14 mouse cellular contexts compared by ENCODE assay signal in genomic region chr2:35688121-35688520, GRCm38 (mm10).
DNase-seq lines count a peak whose midpoint lies in the region; ATAC-seq and TF ChIP-seq lines count a peak whose summit lies in the region.
"Had no signal": no experiment of that assay in that cellular context is flagged by ENCODE, and none has a peak within 500 bp of the region (broad histone marks: within the 10 kb centered on the region; RNA-seq: fewer than 3 reads in every experiment).

No protein-coding gene starts in this region.

- no peak overlapping the region; the same call in 1 of the 2 replicates for H3K9ac ChIP-seq in hindbrain, embryonic 13.5 days
- no peak overlapping the region for H3K9ac ChIP-seq in limb, embryonic 15.5 days
- H3K9ac ChIP-seq: embryonic facial prominence, embryonic 12.5 days; lung, embryonic 15.5 days had no signal

- TF ChIP-seq POLR2A in brain, embryonic 14.5 days (IDR thresholded peaks at IDR 0.05; ENCODE audit: borderline replicate concordance, extremely low read depth, insufficient read depth, insufficient read length, poor library complexity, severe bottlenecking) = no peak

- no peak for DNase-seq in gastrocnemius, adult 2 months
- DNase-seq in gastrocnemius, postnatal 36 days = no peak
- DNase-seq in hindbrain, embryonic 10.5 days (ENCODE audit: low spot score) = no peak
- DNase-seq in brain, embryonic 14.5 days (ENCODE audit: low read depth) = peak; percentile 23
- no peak for DNase-seq in spleen, postnatal 36 days (ENCODE audit: low spot score in 2 of 2)
- no peak for DNase-seq in layer of hippocampus, adult 2 months (ENCODE audit: low spot score in 2 of 2)
- DNase-seq: adrenal gland, postnatal 25 days had no signal

- H3K27me3 ChIP-seq in hindbrain, embryonic 13.5 days = no peaks in the 10 kb centered on the region
- H3K27me3 ChIP-seq in hindbrain, embryonic 10.5 days (ENCODE audit: insufficient read depth, poor library complexity, severe bottlenecking) = no peaks in the 10 kb centered on the region
- H3K27me3 ChIP-seq in limb, embryonic 15.5 days = no peaks in the 10 kb centered on the region
- H3K27me3 ChIP-seq: embryonic facial prominence, embryonic 12.5 days; lung, embryonic 15.5 days had no signal

- ATAC-seq in hindbrain, embryonic 13.5 days (ENCODE audit: low FRiP score) = no peak
- ATAC-seq in limb, embryonic 15.5 days (ENCODE audit: insufficient number of reproducible peaks, low FRiP score, low TSS enrichment, low read depth) = no peak
- ATAC-seq: hindbrain, postnatal 0 days; midbrain, embryonic 16.5 days had no signal

- no peak overlapping the region for H3K4me2 ChIP-seq in hindbrain, embryonic 13.5 days
- no peak overlapping the region for H3K4me2 ChIP-seq in limb, embryonic 15.5 days
- H3K4me2 ChIP-seq: embryonic facial prominence, embryonic 12.5 days; lung, embryonic 15.5 days had no signal

- no peaks in the 10 kb centered on the region for H3K36me3 ChIP-seq in hindbrain, embryonic 13.5 days
- H3K36me3 ChIP-seq in hindbrain, embryonic 10.5 days = peaks cover 12% of the 10 kb centered on the region
- H3K36me3 ChIP-seq in limb, embryonic 15.5 days = no peaks in the 10 kb centered on the region
- H3K36me3 ChIP-seq: embryonic facial prominence, embryonic 12.5 days; lung, embryonic 15.5 days had no signal

- H3K9me3 ChIP-seq in hindbrain, embryonic 13.5 days = no peaks in the 10 kb centered on the region
- H3K9me3 ChIP-seq in hindbrain, embryonic 10.5 days = no peaks in the 10 kb centered on the region
- no peaks in the 10 kb centered on the region for H3K9me3 ChIP-seq in limb, embryonic 15.5 days
- H3K9me3 ChIP-seq: embryonic facial prominence, embryonic 12.5 days; forebrain, embryonic 10.5 days; lung, embryonic 15.5 days had no signal

- no peak for TF ChIP-seq CTCF in gastrocnemius, adult 2 months (IDR thresholded peaks at IDR 0.05)
- TF ChIP-seq CTCF in brain, embryonic 14.5 days (IDR thresholded peaks at IDR 0.05; ENCODE audit: borderline replicate concordance, extremely low read depth, insufficient read depth, insufficient read length) = no peak
- no peak for TF ChIP-seq CTCF in layer of hippocampus, adult 2 months (conservative IDR thresholded peaks at IDR 0.05)

- 81% methylated on average over 4 of the region's 4 CpGs for WGBS in hindbrain, embryonic 13.5 days
- 82% methylated on average over 4 of the region's 4 CpGs for WGBS in hindbrain, embryonic 10.5 days
- WGBS in limb, embryonic 15.5 days = 51% methylated on average over 4 of the region's 4 CpGs

- H3K4me1 ChIP-seq in hindbrain, embryonic 13.5 days (replicated peaks) = peaks cover 96% of the 10 kb centered on the region
- peaks cover 73% of the 10 kb centered on the region for H3K4me1 ChIP-seq in hindbrain, embryonic 10.5 days (replicated peaks)
- H3K4me1 ChIP-seq in limb, embryonic 15.5 days = peaks cover 97% of the 10 kb centered on the region

- H3K4me3 ChIP-seq in gastrocnemius, adult 2 months = no peak overlapping the region
- no peak overlapping the region for H3K4me3 ChIP-seq in hindbrain, embryonic 13.5 days
- no peak overlapping the region for H3K4me3 ChIP-seq in hindbrain, embryonic 10.5 days
- H3K4me3 ChIP-seq in limb, embryonic 15.5 days = no peak overlapping the region
- H3K4me3 ChIP-seq in layer of hippocampus, adult 2 months = no peak overlapping the region
- H3K4me3 ChIP-seq: embryonic facial prominence, embryonic 12.5 days; forebrain, embryonic 10.5 days; lung, embryonic 15.5 days had no signal

- H3K27ac ChIP-seq in gastrocnemius, adult 2 months = peak overlapping the region; percentile 16; the same call in 1 of the 2 replicates
- peak overlapping the region; percentile 30; the same call in 1 of the 2 replicates for H3K27ac ChIP-seq in hindbrain, embryonic 13.5 days
- no peak overlapping the region for H3K27ac ChIP-seq in hindbrain, embryonic 10.5 days
- H3K27ac ChIP-seq in limb, embryonic 15.5 days = peak overlapping the region; percentile 63
- H3K27ac ChIP-seq in layer of hippocampus, adult 2 months = no peak overlapping the region
- H3K27ac ChIP-seq: embryonic facial prominence, embryonic 12.5 days; forebrain, embryonic 10.5 days; hindbrain, postnatal 0 days; lung, embryonic 15.5 days had no signal

- intact Hi-C loops in gastrocnemius, adult 2 months (cut with DNase I) = no loop called here
- intact Hi-C loops in gastrocnemius, postnatal 36 days (cut with DNase I) = no loop called here

Comparison
In these comparisons a context has a peak if more than half of its experiments do, and no peak if none do; other contexts are left out.
1. H3K27ac ChIP-seq: peak in gastrocnemius, adult 2 months (single experiment), hindbrain, embryonic 13.5 days (single experiment) and limb, embryonic 15.5 days (single experiment); none in hindbrain, embryonic 10.5 days (single experiment) and layer of hippocampus, adult 2 months (single experiment).